Mouse (Mus musculus): ENCODE measurements at regions not wholly inside any gene's neighbourhood (a gene's known extent, or its start where the extent isn't known, plus 50 kb on each side); places are given as distances from the start of the nearest gene placed in this dataset.

- ATAC-seq (replicated peaks in 1 of 2; ENCODE audit: insufficient read depth in 1 of 2, low FRiP score in 2 of 2, low TSS enrichment in 1 of 2, low read depth in 1 of 2, poor library complexity in 2 of 2, severe bottlenecking in 2 of 2), result no peak
Measured at GRCm38 (mm10) chr8:79534271-79534889, 105.0 kb upstream of the Otud4 start.

GRCm38 (mm10) chr8:79529556-79529955 lies 109.9 kb upstream of the Otud4 start:
- no peak for ATAC-seq (replicated peaks in 1 of 2; ENCODE audit: insufficient read depth in 1 of 2, low FRiP score in 2 of 2, low TSS enrichment in 1 of 2, low read depth in 1 of 2, poor library complexity in 2 of 2, severe bottlenecking in 2 of 2)

GRCm38 (mm10) chr8:79522040-79522439 lies 117.4 kb upstream of the Otud4 start:
- ATAC-seq (replicated peaks in 1 of 2; ENCODE audit: insufficient read depth in 1 of 2, low FRiP score in 2 of 2, low TSS enrichment in 1 of 2, low read depth in 1 of 2, poor library complexity in 2 of 2, severe bottlenecking in 2 of 2), result no peak

- no peak for ATAC-seq (replicated peaks in 1 of 2; ENCODE audit: insufficient read depth in 1 of 2, low FRiP score in 2 of 2, low TSS enrichment in 1 of 2, low read depth in 1 of 2, poor library complexity in 2 of 2, severe bottlenecking in 2 of 2)
Measured at GRCm38 (mm10) chr8:79518966-79519365, 119.6 kb upstream of the Smad1 start.

- ATAC-seq (replicated peaks in 1 of 2; ENCODE audit: insufficient read depth in 1 of 2, low FRiP score in 2 of 2, low TSS enrichment in 1 of 2, low read depth in 1 of 2, poor library complexity in 2 of 2, severe bottlenecking in 2 of 2), result no peak
Measured at GRCm38 (mm10) chr8:79515282-79515783, 116.0 kb upstream of the Smad1 start.

GRCm38 (mm10) chr8:79514655-79515278 lies 115.4 kb upstream of the Smad1 start:
- ATAC-seq (replicated peaks in 1 of 2; ENCODE audit: insufficient read depth in 1 of 2, low FRiP score in 2 of 2, low TSS enrichment in 1 of 2, low read depth in 1 of 2, poor library complexity in 2 of 2, severe bottlenecking in 2 of 2), result no peak

GRCm38 (mm10) chr8:79508597-79508996 lies 109.3 kb upstream of the Smad1 start:
- no peak for ATAC-seq (replicated peaks in 1 of 2; ENCODE audit: insufficient read depth in 1 of 2, low FRiP score in 2 of 2, low TSS enrichment in 1 of 2, low read depth in 1 of 2, poor library complexity in 2 of 2, severe bottlenecking in 2 of 2)

- no peak for ATAC-seq (replicated peaks in 1 of 2; ENCODE audit: insufficient read depth in 1 of 2, low FRiP score in 2 of 2, low TSS enrichment in 1 of 2, low read depth in 1 of 2, poor library complexity in 2 of 2, severe bottlenecking in 2 of 2)
Measured at GRCm38 (mm10) chr8:79505381-79505780, 106.1 kb upstream of the Smad1 start.

GRCm38 (mm10) chr8:79503906-79504305 lies 104.6 kb upstream of the Smad1 start:
- no peak for ATAC-seq (replicated peaks in 1 of 2; ENCODE audit: insufficient read depth in 1 of 2, low FRiP score in 2 of 2, low TSS enrichment in 1 of 2, low read depth in 1 of 2, poor library complexity in 2 of 2, severe bottlenecking in 2 of 2)

GRCm38 (mm10) chr8:79502062-79502461 lies 102.7 kb upstream of the Smad1 start:
- no peak for ATAC-seq (replicated peaks in 1 of 2; ENCODE audit: insufficient read depth in 1 of 2, low FRiP score in 2 of 2, low TSS enrichment in 1 of 2, low read depth in 1 of 2, poor library complexity in 2 of 2, severe bottlenecking in 2 of 2)

- ATAC-seq (replicated peaks in 1 of 2; ENCODE audit: insufficient read depth in 1 of 2, low FRiP score in 2 of 2, low TSS enrichment in 1 of 2, low read depth in 1 of 2, poor library complexity in 2 of 2, severe bottlenecking in 2 of 2), result no peak
Measured at GRCm38 (mm10) chr8:79501238-79501637, 101.9 kb upstream of the Smad1 start.

- ATAC-seq (replicated peaks in 1 of 2; ENCODE audit: insufficient read depth in 1 of 2, low FRiP score in 2 of 2, low TSS enrichment in 1 of 2, low read depth in 1 of 2, poor library complexity in 2 of 2, severe bottlenecking in 2 of 2), result no peak
Measured at GRCm38 (mm10) chr8:79499258-79499657, 99.9 kb upstream of the Smad1 start.

- peak; percentile 46 to 51; a peak in 3 of 4 replicates for ATAC-seq (replicated peaks in 1 of 2; ENCODE audit: insufficient read depth in 1 of 2, low FRiP score in 2 of 2, low TSS enrichment in 1 of 2, low read depth in 1 of 2, poor library complexity in 2 of 2, severe bottlenecking in 2 of 2)
Measured at GRCm38 (mm10) chr8:79498611-79499010, 99.3 kb upstream of the Smad1 start.

- no peak for ATAC-seq (replicated peaks in 1 of 2; ENCODE audit: insufficient read depth in 1 of 2, low FRiP score in 2 of 2, low TSS enrichment in 1 of 2, low read depth in 1 of 2, poor library complexity in 2 of 2, severe bottlenecking in 2 of 2)
Measured at GRCm38 (mm10) chr8:79491156-79491698, 91.9 kb upstream of the Smad1 start.

GRCm38 (mm10) chr8:79490739-79491138 lies 91.4 kb upstream of the Smad1 start:
- ATAC-seq (replicated peaks in 1 of 2; ENCODE audit: insufficient read depth in 1 of 2, low FRiP score in 2 of 2, low TSS enrichment in 1 of 2, low read depth in 1 of 2, poor library complexity in 2 of 2, severe bottlenecking in 2 of 2), result no peak

GRCm38 (mm10) chr8:79488861-79489260 lies 89.5 kb upstream of the Smad1 start:
- peak; percentile 46 to 51; a peak in 1 of 4 replicates for ATAC-seq (replicated peaks in 1 of 2; ENCODE audit: insufficient read depth in 1 of 2, low FRiP score in 2 of 2, low TSS enrichment in 1 of 2, low read depth in 1 of 2, poor library complexity in 2 of 2, severe bottlenecking in 2 of 2)

- no peak for ATAC-seq (replicated peaks in 1 of 2; ENCODE audit: insufficient read depth in 1 of 2, low FRiP score in 2 of 2, low TSS enrichment in 1 of 2, low read depth in 1 of 2, poor library complexity in 2 of 2, severe bottlenecking in 2 of 2)
Measured at GRCm38 (mm10) chr8:79487597-79487996, 88.3 kb upstream of the Smad1 start.

- no peak for ATAC-seq (replicated peaks in 1 of 2; ENCODE audit: insufficient read depth in 1 of 2, low FRiP score in 2 of 2, low TSS enrichment in 1 of 2, low read depth in 1 of 2, poor library complexity in 2 of 2, severe bottlenecking in 2 of 2)
Measured at GRCm38 (mm10) chr8:79479326-79479725, 80.0 kb upstream of the Smad1 start.

- no peak for ATAC-seq (replicated peaks in 1 of 2; ENCODE audit: insufficient read depth in 1 of 2, low FRiP score in 2 of 2, low TSS enrichment in 1 of 2, low read depth in 1 of 2, poor library complexity in 2 of 2, severe bottlenecking in 2 of 2)
Measured at GRCm38 (mm10) chr8:79476012-79476411, 76.7 kb upstream of the Smad1 start.

Data from hematopoietic stem cell, adult 5-6 weeks (primary cell).